Mouse (Mus musculus): ENCODE measurements around the gene Brd2. TPM values are rescaled to one million over a fixed set of nuclear protein-coding genes. Genes with fewer than 3 reads are reported as not detected.

Brd2 gene
- polyA plus RNA-seq, 1 experiment from 2014 or later: 48.1 TPM

DNA sequence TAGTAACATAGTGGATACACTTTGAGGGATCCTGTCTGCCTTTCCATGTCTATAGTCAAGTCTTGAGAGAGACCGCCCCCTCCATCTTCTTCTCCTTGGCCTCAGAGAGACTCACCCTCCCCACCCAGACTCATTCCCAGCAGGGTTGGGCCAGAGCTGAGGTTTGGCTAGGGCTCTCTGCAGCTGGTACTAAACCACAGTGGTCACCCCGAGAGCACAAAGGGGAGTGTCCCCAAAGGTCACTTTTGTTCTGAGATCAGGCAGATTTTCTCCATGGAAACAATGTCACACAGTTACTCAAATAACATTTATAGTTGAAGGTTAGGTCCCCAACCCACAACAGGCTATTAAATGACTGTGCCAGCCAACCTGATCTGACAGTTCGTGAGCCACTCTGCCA is 53.6 kb downstream of the Brd2 start:
- Histone ChIP-seq H3K36me3 (ENCODE audit: control insufficient read depth, insufficient read depth, low read length) (no peaks in the 10 kb centered on the region), H3K4me1 (replicated peaks; ENCODE audit: control insufficient read depth, insufficient read depth) (no peaks in the 10 kb centered on the region), H3K4me3 (ENCODE audit: low read depth, low read length) (no peak overlapping the region), H3K27ac (replicated peaks) (no peak overlapping the region), H3K27me3 (ENCODE audit: control insufficient read depth, insufficient read depth, low read length) (no peaks in the 10 kb centered on the region), H3K9ac (ENCODE audit: low read length) (no peak overlapping the region), H3K9me3 (ENCODE audit: control insufficient read depth, low read length) (no peaks in the 10 kb centered on the region), H3K4me2 (replicated peaks; ENCODE audit: low read depth) (no peak overlapping the region)
- 45% methylated on average over 3 of the region's 3 CpGs for WGBS
- ATAC-seq (ENCODE audit: low FRiP score, low TSS enrichment) (no peak), DNase-seq (ENCODE audit: low spot score) (no peak)
- TF ChIP-seq EP300 (optimal IDR thresholded peaks at IDR 0.05): no peak
- no peak for TF ChIP-seq CTCF (IDR thresholded peaks at IDR 0.05; ENCODE audit: low read depth)

Other genes with a start within 250 kb of the Brd2 start
- gene Gm7029, start 248.8 kb downstream of the Brd2 start, polyA plus RNA-seq (2015; fragmentation: Nextera tagmentation; extraction: Ambion mirVana): not detected in 2 replicates
- gene Kifc1, start 232.0 kb downstream of the Brd2 start, polyA plus RNA-seq (2015; fragmentation: Nextera tagmentation; extraction: Ambion mirVana): 1.3 and 1.7 TPM in 2 replicates
- gene Platr17, start 217.5 kb downstream of the Brd2 start, polyA plus RNA-seq (2015; fragmentation: Nextera tagmentation; extraction: Ambion mirVana): 1.1 TPM in 2 replicates
- 18.1 and 22.4 TPM in 2 replicates for gene Daxx, start 213.2 kb downstream of the Brd2 start, polyA plus RNA-seq (2015; fragmentation: Nextera tagmentation; extraction: Ambion mirVana)
- 63.7 and 72.4 TPM in 2 replicates for gene Tapbp, start 206.7 kb downstream of the Brd2 start, polyA plus RNA-seq (2015; fragmentation: Nextera tagmentation; extraction: Ambion mirVana)
- gene Zbtb22, start 206.7 kb downstream of the Brd2 start, polyA plus RNA-seq (2015; fragmentation: Nextera tagmentation; extraction: Ambion mirVana): 10.7 and 12.2 TPM in 2 replicates
- gene Rgl2, start 193.1 kb downstream of the Brd2 start, polyA plus RNA-seq (2015; fragmentation: Nextera tagmentation; extraction: Ambion mirVana): 18.6 and 24.4 TPM in 2 replicates
- 92.7 and 96.8 TPM in 2 replicates for gene Pfdn6, start 182.3 kb downstream of the Brd2 start, polyA plus RNA-seq (2015; fragmentation: Nextera tagmentation; extraction: Ambion mirVana)
- 17.1 and 20.2 TPM in 2 replicates for gene Wdr46, start 182.0 kb downstream of the Brd2 start, polyA plus RNA-seq (2015; fragmentation: Nextera tagmentation; extraction: Ambion mirVana)
- gene B3galt4, start 171.1 kb downstream of the Brd2 start, polyA plus RNA-seq (2015; fragmentation: Nextera tagmentation; extraction: Ambion mirVana): 15.0 and 15.2 TPM in 2 replicates
- 24.7 and 26.3 TPM in 2 replicates for gene Vps52, start 166.8 kb downstream of the Brd2 start, polyA plus RNA-seq (2015; fragmentation: Nextera tagmentation; extraction: Ambion mirVana)
- gene Rps18, start 166.6 kb downstream of the Brd2 start, polyA plus RNA-seq (2015; fragmentation: Nextera tagmentation; extraction: Ambion mirVana): 1,740 and 1,781 TPM in 2 replicates
- 129 and 130 TPM in 2 replicates for gene H2-K1, start 122.3 kb downstream of the Brd2 start, polyA plus RNA-seq (2015; fragmentation: Nextera tagmentation; extraction: Ambion mirVana)
- 13.3 and 14.6 TPM in 2 replicates for gene Ring1, start 98.0 kb downstream of the Brd2 start, polyA plus RNA-seq (2015; fragmentation: Nextera tagmentation; extraction: Ambion mirVana)
- 37.6 and 42.4 TPM in 2 replicates for gene H2-Ke6, start 94.6 kb downstream of the Brd2 start, polyA plus RNA-seq (2015; fragmentation: Nextera tagmentation; extraction: Ambion mirVana)
- gene Slc39a7, start 91.0 kb downstream of the Brd2 start, polyA plus RNA-seq (2015; fragmentation: Nextera tagmentation; extraction: Ambion mirVana): 114 and 118 TPM in 2 replicates
- gene Rxrb, start 90.8 kb downstream of the Brd2 start, polyA plus RNA-seq (2015; fragmentation: Nextera tagmentation; extraction: Ambion mirVana): 25.0 and 26.9 TPM in 2 replicates
- gene Col11a2, start 83.2 kb downstream of the Brd2 start, polyA plus RNA-seq (2015; fragmentation: Nextera tagmentation; extraction: Ambion mirVana): 0.18 and 0.29 TPM in 2 replicates
- 0.25 and 0.29 TPM in 2 replicates for gene H2-Oa, start 30.3 kb downstream of the Brd2 start, polyA plus RNA-seq (2015; fragmentation: Nextera tagmentation; extraction: Ambion mirVana)
- 9.1 and 9.5 TPM in 2 replicates for gene H2-DMa, start 3.1 kb downstream of the Brd2 start, polyA plus RNA-seq (2015; fragmentation: Nextera tagmentation; extraction: Ambion mirVana)
- 0.45 and 0.53 TPM in 2 replicates for gene H2-DMb2, start 20.7 kb upstream of the Brd2 start, polyA plus RNA-seq (2015; fragmentation: Nextera tagmentation; extraction: Ambion mirVana)
- gene H2-DMb1, start 30.4 kb upstream of the Brd2 start, polyA plus RNA-seq (2015; fragmentation: Nextera tagmentation; extraction: Ambion mirVana): 2.1 and 2.6 TPM in 2 replicates
- gene Tap1, start 64.9 kb upstream of the Brd2 start, polyA plus RNA-seq (2015; fragmentation: Nextera tagmentation; extraction: Ambion mirVana): 7.0 and 8.3 TPM in 2 replicates
- gene Psmb9, start 65.1 kb upstream of the Brd2 start, polyA plus RNA-seq (2015; fragmentation: Nextera tagmentation; extraction: Ambion mirVana): 11.9 and 12.8 TPM in 2 replicates
- 15.5 and 16.2 TPM in 2 replicates for gene Psmb8, start 75.1 kb upstream of the Brd2 start, polyA plus RNA-seq (2015; fragmentation: Nextera tagmentation; extraction: Ambion mirVana)
- 5.8 and 5.9 TPM in 2 replicates for gene Tap2, start 80.9 kb upstream of the Brd2 start, polyA plus RNA-seq (2015; fragmentation: Nextera tagmentation; extraction: Ambion mirVana)
- gene H2-Ob, start 116.3 kb upstream of the Brd2 start, polyA plus RNA-seq (2015; fragmentation: Nextera tagmentation; extraction: Ambion mirVana): 0.13 and 0.16 TPM in 2 replicates
- 19.3 and 20.1 TPM in 2 replicates for gene H2-Ab1, start 135.1 kb upstream of the Brd2 start, polyA plus RNA-seq (2015; fragmentation: Nextera tagmentation; extraction: Ambion mirVana)
- 6.8 and 8.2 TPM in 2 replicates for gene H2-Aa, start 165.2 kb upstream of the Brd2 start, polyA plus RNA-seq (2015; fragmentation: Nextera tagmentation; extraction: Ambion mirVana)
- 5.6 and 6.7 TPM in 2 replicates for gene H2-Eb1, start 183.2 kb upstream of the Brd2 start, polyA plus RNA-seq (2015; fragmentation: Nextera tagmentation; extraction: Ambion mirVana)
- not detected in 2 replicates for gene H2-Eb2, start 203.0 kb upstream of the Brd2 start, polyA plus RNA-seq (2015; fragmentation: Nextera tagmentation; extraction: Ambion mirVana)
- 0.13 and 0.16 TPM in 2 replicates for gene Btnl2, start 232.2 kb upstream of the Brd2 start, polyA plus RNA-seq (2015; fragmentation: Nextera tagmentation; extraction: Ambion mirVana)